Mouse (Mus musculus) cerebellum, adult 18-20 months (tissue): ENCODE measurements around the gene Cd40lg.

Experiments used
- DNase-seq, 2 experiments: peaks; one replicate each; pipeline ENCODE4 v3.0.0; 2021

The Cd40lg gene

GRCm38 (mm10) chrX:57211876-57212275 lies at the start of gene Cd40lg:
Gene Cd40lg, plus strand, starts transcription at chrX:57212143.
- no peak for DNase-seq

DNA sequence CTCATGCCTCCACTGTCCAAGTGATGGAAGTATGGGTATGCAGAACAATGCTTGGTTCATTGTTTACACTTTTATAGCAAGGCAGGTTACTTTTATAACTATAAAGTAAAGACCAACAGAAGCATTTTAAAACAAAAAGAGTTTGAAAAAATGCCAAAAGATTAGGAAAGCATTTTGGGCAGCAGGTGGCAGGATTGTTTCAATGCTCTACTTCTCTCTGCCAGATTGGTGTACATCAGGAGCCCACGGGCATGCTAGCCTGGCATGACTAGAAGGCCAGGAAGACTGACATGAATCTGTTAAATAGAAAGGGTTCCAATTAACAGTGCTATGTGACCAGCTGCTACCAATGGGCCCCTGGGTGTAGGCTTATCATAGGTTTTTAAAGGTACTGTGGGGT lies 45.4 kb upstream of the Cd40lg start:
- DNase-seq = no peak

- no peak for DNase-seq
Measured at GRCm38 (mm10) chrX:57171269-57171668, 40.7 kb upstream of the Cd40lg start.

DNA sequence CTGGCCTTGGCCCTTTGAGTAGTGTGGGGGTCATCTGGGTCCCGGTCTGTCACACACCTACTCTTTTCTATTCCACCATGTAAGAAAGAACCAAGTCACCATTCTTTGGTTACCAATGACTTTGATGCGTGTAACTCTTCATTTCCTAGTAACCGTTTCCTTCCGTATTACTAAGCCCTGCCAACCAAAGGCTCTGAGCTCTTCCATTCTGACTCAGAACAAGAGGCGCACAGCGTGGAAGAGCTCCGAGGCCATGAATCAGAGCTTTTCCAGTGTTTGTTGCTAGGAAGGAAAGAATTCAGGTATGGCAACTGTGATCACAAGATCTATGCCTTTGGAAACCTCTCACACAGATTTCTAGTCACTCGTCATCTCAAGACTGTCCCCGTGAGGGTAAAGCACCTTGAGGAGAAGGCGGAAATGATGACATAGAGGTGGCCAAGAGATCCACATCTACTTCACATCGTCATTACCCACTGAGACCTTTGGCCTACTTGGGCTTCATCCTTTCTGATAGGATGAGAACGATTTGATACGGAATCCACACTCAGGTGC lies 34.6 kb upstream of the Cd40lg start:
- DNase-seq = no peak

DNA sequence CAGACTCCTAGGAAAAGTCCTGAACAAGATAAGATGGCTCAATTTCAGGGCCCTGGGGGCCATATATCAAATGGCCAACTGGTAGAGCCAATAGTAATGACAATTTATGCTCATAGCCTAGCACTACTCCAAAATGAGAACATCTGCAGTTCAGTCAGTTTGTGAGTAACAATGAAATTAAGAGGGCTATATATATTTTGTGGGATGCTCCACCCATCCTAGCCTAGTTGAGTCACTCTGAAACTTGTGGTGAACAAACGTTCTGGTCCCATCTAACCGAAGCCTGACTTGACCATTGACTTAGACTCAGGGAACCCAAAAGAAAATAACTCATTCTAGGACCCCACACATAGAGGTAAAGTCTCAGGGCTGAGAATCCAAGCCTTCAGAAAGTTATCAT lies 29.5 kb upstream of the Cd40lg start:
- no peak for DNase-seq

DNA sequence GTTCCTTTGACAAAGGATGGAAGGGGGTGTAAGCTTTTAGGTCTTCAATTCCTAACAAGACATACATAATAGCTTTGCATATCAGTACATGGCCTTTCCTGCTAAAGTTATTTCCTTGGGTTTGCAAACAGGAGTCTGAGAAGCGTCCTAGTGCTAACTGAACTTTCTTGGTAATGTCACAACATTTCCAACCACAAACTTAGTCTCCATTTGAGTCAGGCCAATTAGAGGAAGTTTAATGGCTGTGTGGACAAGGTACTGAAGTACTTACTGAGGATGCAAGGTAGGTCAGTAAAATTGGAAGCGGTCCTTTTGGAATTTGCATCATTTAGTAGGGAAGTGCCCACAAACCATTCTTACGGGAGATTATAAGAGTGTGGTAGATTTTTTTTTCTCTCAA lies 28.6 kb upstream of the Cd40lg start:
- no peak for DNase-seq

GRCm38 (mm10) chrX:57187301-57187700 lies 24.6 kb upstream of the Cd40lg start:
- no peak for DNase-seq

DNA sequence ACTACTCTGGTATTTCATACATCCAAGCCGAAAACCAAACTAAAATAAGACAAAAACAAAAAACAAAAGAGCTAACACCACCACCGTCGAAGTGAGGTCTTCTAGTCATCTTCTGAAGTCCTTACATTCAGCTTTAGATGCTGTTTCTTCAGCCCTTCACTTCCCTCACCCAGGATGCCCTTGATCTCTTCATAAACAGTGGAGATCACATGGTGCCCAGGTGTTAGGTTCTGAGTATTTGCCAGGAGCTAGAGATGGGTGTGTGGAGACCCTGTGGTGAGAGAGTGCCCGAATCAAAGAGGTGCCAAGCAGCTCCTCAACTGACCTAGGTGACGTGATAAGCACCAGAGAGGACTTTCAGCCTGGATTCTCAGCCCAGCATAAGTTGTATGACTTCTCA lies 22.6 kb upstream of the Cd40lg start:
- DNase-seq = no peak

- DNase-seq = no peak
Measured at GRCm38 (mm10) chrX:57196319-57196718, 15.6 kb upstream of the Cd40lg start.

DNA sequence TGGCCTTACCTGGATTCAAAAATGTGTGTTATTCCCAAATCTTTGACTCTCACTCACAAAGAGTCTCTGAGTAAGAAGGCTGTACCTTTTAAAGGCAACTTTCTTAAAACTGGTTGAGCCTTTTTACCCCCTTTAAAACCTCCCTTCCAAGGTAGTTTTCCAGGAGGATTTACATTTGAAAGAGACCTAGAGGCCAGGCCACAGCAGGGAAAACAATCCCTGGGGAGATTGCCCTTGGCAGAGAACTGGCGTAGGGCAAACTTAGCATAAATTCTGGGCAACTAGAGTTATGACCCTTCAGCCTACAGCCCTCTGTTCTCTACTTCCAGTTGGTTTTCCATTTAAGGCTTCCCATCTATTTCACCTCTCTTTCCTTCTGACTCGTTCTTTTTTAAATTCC lies 13.9 kb upstream of the Cd40lg start:
- no peak for DNase-seq

GRCm38 (mm10) chrX:57200397-57200796 lies 11.5 kb upstream of the Cd40lg start:
- DNase-seq = no peak

DNA sequence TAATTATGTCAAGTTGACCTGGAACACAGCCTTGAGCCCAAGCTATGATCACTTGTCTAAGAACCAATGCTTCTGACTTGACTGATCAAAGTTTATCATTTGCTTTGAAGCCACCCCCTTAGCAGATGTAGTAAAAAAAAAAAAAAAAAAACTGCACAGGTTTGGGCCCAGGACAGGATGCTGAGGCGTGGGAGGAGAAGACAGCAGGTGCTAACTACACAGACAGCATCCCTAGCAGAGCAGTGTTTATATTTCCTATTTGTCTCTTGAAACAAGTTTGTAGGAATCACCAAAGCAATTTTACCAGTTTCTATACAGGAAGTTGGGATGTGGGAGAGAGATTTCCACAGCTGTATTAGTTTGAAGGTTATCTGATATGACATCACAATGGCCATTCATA lies 1.4 kb upstream of the Cd40lg start:
- no peak for DNase-seq

DNA sequence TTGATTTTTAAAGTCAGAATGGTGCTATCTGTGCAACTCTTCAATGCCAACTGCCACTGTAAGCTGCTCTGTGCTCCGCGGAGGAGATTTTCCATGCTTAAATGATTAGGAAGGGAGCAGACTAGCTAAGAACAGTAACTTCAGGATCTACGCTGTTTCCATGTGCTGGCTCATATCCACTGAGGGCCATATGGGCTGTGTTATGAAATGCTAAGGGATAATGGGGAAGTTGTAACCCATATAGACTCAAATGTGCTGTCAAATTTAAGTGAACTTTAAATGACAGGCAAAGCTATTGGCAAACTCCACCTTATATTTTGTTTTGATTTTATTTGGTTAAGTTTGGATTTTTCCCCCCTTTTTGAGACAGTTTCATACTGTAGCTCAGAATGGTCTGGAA lies 919 bp downstream of the Cd40lg start:
- no peak for DNase-seq

GRCm38 (mm10) chrX:57215495-57215894 lies 3.6 kb downstream of the Cd40lg start:
- DNase-seq = no peak

GRCm38 (mm10) chrX:57216271-57216670 lies 4.3 kb downstream of the Cd40lg start:
- DNase-seq = no peak

DNA sequence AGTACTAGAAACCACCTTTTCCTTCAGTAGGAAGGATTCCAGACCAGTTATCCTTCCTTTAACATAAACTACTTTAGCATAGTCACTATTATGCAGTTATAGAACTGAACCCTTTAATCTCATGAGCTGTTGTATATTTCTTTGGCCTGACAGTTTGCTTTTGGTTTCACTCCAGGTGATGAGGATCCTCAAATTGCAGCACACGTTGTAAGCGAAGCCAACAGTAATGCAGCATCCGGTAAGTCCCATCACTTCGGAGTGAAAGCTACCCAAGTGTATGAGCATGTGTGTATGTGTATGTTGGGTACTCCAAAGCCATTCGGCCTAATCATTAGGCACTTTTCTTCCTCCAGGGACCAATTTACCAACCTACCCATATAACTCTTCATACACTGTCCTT lies 7.6 kb downstream of the Cd40lg start:
- DNase-seq = no peak

GRCm38 (mm10) chrX:57221881-57222280 lies 9.9 kb downstream of the Cd40lg start:
- DNase-seq = no peak

- no peak for DNase-seq
Measured at GRCm38 (mm10) chrX:57223301-57223700, 11.4 kb downstream of the Cd40lg start.

DNA sequence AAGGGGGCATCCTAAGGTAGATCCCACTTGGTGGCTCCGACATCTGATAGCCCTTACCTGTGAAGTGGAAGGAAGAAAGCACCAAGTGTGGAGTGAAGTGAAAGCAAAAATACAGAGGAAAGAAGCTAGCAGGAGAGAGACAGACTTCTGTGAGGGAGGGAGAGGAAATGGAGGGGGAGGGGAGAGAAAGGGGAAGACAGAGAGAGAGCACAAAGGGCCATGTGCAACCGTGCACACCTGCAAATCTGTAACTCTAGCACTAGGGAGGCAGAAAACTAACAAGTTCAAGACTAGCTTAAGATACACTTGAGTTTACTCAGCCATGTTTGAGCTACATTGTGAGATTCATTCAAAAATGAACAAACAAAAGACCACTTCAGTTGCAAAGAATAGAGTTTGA lies 16.2 kb downstream of the Cd40lg start:
- DNase-seq = no peak

DNA sequence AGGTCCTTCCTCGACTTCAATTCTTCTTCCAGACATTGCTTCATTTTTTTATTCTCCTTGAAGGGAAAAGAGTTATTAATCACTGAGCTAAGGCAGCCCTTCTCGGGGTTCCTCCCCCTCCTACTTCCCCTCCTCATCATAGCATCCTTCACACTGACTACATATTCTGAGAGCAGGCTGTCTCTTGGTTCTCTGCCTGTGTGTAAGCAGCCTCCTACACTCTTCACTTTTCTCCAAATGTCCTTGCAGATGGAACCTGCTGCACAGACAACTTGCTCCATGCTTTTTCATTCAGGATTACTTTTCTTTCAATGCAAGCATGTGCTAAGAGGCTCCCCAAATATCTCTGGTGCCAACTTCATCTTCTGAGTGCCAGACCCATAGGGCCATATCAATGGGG lies 21.7 kb downstream of the Cd40lg start:
- DNase-seq = no peak

- DNase-seq = no peak
Measured at GRCm38 (mm10) chrX:57235982-57236381, 24.0 kb downstream of the Cd40lg start.

DNA sequence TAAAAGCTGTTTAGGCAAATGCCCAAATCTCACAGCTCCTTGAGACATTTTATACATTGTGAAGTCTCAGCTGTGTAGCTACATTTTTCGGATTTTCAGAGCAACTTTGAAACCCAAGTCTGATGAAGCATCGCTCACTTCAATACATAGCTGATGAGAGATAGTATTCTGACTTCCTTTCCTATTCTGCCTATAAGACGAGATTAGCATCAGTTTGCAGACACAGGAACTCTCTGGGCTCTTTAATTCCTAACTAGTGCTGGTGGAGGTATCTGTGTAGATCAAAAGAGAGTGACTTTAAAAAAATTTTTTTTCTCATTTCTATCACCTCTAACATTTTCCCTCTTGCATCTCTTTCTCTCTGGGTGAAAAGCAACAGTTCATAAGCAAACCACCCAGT lies 26.6 kb downstream of the Cd40lg start:
- DNase-seq = no peak

- no peak for DNase-seq
Measured at GRCm38 (mm10) chrX:57253329-57254055, 41.5 kb downstream of the Cd40lg start.

GRCm38 (mm10) chrX:57260744-57261143 lies 48.8 kb downstream of the Cd40lg start:
- no peak for DNase-seq

DNA sequence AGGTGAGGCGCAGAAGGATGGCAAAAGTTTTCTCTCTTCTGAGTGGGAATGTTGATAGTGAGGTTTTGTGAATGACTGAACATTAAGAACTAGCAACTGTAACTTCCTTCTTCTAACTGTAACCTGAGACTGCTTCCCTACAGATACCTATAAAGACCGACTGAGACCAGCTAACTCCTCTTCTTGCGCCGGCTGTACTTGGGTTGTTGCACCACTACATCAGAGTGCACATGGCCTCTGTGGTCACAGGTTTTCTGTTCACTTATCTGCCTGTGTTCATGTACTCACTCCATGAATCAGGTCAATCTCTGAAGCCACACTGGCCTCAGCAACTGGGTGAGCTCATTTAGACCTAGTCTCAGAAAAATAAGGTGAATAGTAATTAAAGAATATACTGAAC lies 51.6 kb downstream of the Cd40lg start:
- no peak for DNase-seq
